In the genomic region with DNA sequence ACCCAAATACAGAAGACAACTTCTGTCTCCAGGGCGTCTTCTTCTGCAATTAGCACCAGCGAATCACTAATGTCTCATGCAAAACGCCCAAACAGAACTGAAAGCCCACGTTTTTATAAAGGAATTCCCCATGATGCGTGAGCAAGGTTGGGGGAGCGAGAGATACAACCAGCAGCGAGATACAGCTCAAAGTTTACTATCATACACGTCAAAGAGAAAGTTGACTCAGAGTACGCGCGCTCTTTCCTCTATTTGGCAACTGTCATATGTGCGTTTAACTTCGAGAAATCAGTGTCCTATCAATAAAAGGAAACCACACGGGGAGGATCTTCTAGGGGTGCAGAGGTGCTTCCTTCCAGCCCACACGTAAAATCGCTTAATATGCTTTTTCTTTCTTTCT, we compare ENCODE assay signal across 9 mouse cellular contexts. TPM values are rescaled to one million over a fixed set of nuclear protein-coding genes. Genes with fewer than 3 reads are reported as not detected.
DNase-seq lines count a peak whose midpoint lies in the region; ATAC-seq and TF ChIP-seq lines count a peak whose summit lies in the region.
"Had no signal": no experiment of that assay in that cellular context is flagged by ENCODE, and none has a peak within 500 bp of the region (broad histone marks: within the 10 kb centered on the region; RNA-seq: fewer than 3 reads in every experiment).

No protein-coding gene starts in this region.

- 1% methylated on average over 16 of the region's 16 CpGs for WGBS in cerebellum, adult 2 months
- WGBS in forebrain, embryonic 13.5 days, result 1% methylated on average over 16 of the region's 16 CpGs
- 1% methylated on average over 16 of the region's 16 CpGs for WGBS in large intestine, adult 2 months
- 2% methylated on average over 16 of the region's 16 CpGs for WGBS in neural tube, embryonic 14.5 days

- TF ChIP-seq CTCF in cerebellum, adult 2 months (IDR thresholded peaks at IDR 0.05; ENCODE audit: borderline replicate concordance, insufficient read depth, low read depth, low read length), result no peak

- peak overlapping the region; percentile 89 for H3K4me2 ChIP-seq in forebrain, embryonic 13.5 days
- H3K4me2 ChIP-seq in neural tube, embryonic 14.5 days (ENCODE audit: low read depth, low read length), result peak overlapping the region; percentile 76

- H3K9me3 ChIP-seq in forebrain, embryonic 13.5 days (replicated peaks), result no peaks in the 10 kb centered on the region
- no peaks in the 10 kb centered on the region for H3K9me3 ChIP-seq in neural tube, embryonic 14.5 days (ENCODE audit: control insufficient read depth, low read length)

- no peak for DNase-seq in cerebellum, adult 2 months
- DNase-seq in cerebellum, adult 9-11 months, result no peak
- DNase-seq in B cell, adult 2 months, result peak; percentile 1 to 3
- DNase-seq in large intestine, adult 2 months (ENCODE audit: low read depth, low spot score), result peak; percentile 35
- no peak for DNase-seq in frontal cortex, postnatal 25 days (ENCODE audit: low spot score in 2 of 2)
- no peak for DNase-seq in layer of hippocampus, adult 11-12 months (ENCODE audit: low spot score)

- peak overlapping the region; percentile 50; the same call in 1 of the 2 replicates for H3K9ac ChIP-seq in forebrain, embryonic 13.5 days
- H3K9ac ChIP-seq in neural tube, embryonic 14.5 days (replicated peaks; ENCODE audit: low read depth, low read length), result no peak overlapping the region; the same call in 1 of the 2 replicates

- no peaks in the 10 kb centered on the region for H3K27me3 ChIP-seq in cerebellum, adult 2 months (ENCODE audit: control insufficient read depth, insufficient read depth, low read length)
- peaks cover 28% of the 10 kb centered on the region for H3K27me3 ChIP-seq in forebrain, embryonic 13.5 days
- no peaks in the 10 kb centered on the region for H3K27me3 ChIP-seq in neural tube, embryonic 14.5 days (ENCODE audit: control insufficient read depth, insufficient read depth, low read length)
- H3K27me3 ChIP-seq: CH12.LX had no signal

- no peak overlapping the region for H3K27ac ChIP-seq in cerebellum, adult 2 months (ENCODE audit: insufficient read depth, low read length)
- no peak overlapping the region for H3K27ac ChIP-seq in forebrain, embryonic 13.5 days
- no peak overlapping the region for H3K27ac ChIP-seq in neural tube, embryonic 14.5 days (ENCODE audit: low read depth, low read length)

- peak overlapping the region; percentile 70 for H3K4me3 ChIP-seq in cerebellum, adult 2 months (replicated peaks; ENCODE audit: insufficient read depth, low read depth, low read length)
- peak overlapping the region; percentile 62 for H3K4me3 ChIP-seq in forebrain, embryonic 13.5 days
- peak overlapping the region; percentile 76 for H3K4me3 ChIP-seq in neural tube, embryonic 14.5 days (ENCODE audit: low read depth, low read length)

- no peak for ATAC-seq in forebrain, embryonic 13.5 days
- no peak for ATAC-seq in neural tube, embryonic 14.5 days (ENCODE audit: low read depth)

- no peaks in the 10 kb centered on the region for H3K36me3 ChIP-seq in forebrain, embryonic 13.5 days (ENCODE audit: poor library complexity, severe bottlenecking)
- H3K36me3 ChIP-seq in neural tube, embryonic 14.5 days (ENCODE audit: control insufficient read depth, insufficient read depth, low read length), result no peaks in the 10 kb centered on the region

- peaks cover 25% of the 10 kb centered on the region; the same call in 1 of the 2 replicates for H3K4me1 ChIP-seq in cerebellum, adult 2 months (ENCODE audit: control insufficient read depth, insufficient read depth, low read length)
- peaks cover 19% of the 10 kb centered on the region for H3K4me1 ChIP-seq in forebrain, embryonic 13.5 days
- peaks cover 16% of the 10 kb centered on the region; the same call in 1 of the 2 replicates for H3K4me1 ChIP-seq in neural tube, embryonic 14.5 days (ENCODE audit: control insufficient read depth, insufficient read depth, low read length)

- TF ChIP-seq POLR2A in cerebellum, adult 2 months (IDR thresholded peaks at IDR 0.05; ENCODE audit: borderline replicate concordance, insufficient read depth, low read length), result no peak

RNA-seq across cellular contexts. Expression of gene Tmtc2, which starts 1.4 kb away (rescaled TPM):
- polyA plus RNA-seq in cerebellum, adult 2 months (2012; rRNA removed), result 16.3 and 16.7 TPM in 2 replicates
- polyA plus RNA-seq in forebrain, embryonic 13.5 days (2015; fragmentation: Nextera tagmentation; extraction: Ambion mirVana), result 5.7 and 6.9 TPM in 2 replicates
- polyA plus RNA-seq in large intestine, adult 2 months (2012; rRNA removed), result 3.5 and 5.2 TPM in 2 replicates
- 8.4 and 9.2 TPM in 2 replicates for polyA plus RNA-seq in neural tube, embryonic 14.5 days (2014; fragmentation: Nextera tagmentation; extraction: Ambion mirVana)

Comparison
In these comparisons a context has a peak if more than half of its experiments do, and no peak if none do; other contexts are left out.
1. DNase-seq: peak in B cell, adult 2 months (2 of 2) and large intestine, adult 2 months (single experiment); none in cerebellum, adult 2 months (0 of 2), cerebellum, adult 9-11 months (single experiment), frontal cortex, postnatal 25 days (0 of 2) and layer of hippocampus, adult 11-12 months (single experiment).
2. Peak in every context shown above with its lines, with median percentiles within 50 percentile points of each other: H3K4me3 ChIP-seq.